Mouse (Mus musculus) adrenal gland, adult 18-20 months (tissue): ENCODE data around the gene Fkbp8. TPM values are rescaled to one million over a fixed set of nuclear protein-coding genes. Genes with fewer than 3 reads are reported as not detected.

Experiments used
- DNase-seq, 2 experiments: peaks; one replicate each; pipeline ENCODE4 v3.0.0; 2021 to 2022; ENCODE audit warnings: low spot score in 2 of 2
- total RNA-seq, 2 experiments: library from RNA; stranded (reverse); gene quantifications; 1 replicate in 1 of 2; 2 replicates in 1 of 2; pipeline ENCODE4 v1.2.3; 2021

Gene Fkbp8
- total RNA-seq, 2 experiments from 2014 or later: 257 to 332 TPM

DNA sequence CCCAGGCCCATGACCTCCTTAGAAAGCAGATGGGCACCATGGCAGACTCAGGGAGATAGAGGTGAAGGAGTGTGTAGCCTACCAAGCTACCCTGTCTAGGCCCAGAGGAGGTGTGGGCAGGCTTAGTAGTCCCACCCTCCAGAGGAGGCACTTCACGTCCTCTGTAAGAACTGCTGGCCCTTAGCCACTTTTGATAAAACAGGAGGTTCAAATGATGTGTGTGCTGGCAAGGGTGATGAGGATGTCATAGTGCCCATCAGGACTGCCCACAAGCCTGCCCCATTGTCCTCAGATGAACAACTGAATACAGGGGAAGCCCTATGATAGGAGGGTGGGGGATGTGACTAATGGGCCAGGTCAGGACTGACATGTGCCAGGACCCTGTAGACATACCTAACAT lies 25.3 kb downstream of the Fkbp8 start:
- no peak for DNase-seq

DNA sequence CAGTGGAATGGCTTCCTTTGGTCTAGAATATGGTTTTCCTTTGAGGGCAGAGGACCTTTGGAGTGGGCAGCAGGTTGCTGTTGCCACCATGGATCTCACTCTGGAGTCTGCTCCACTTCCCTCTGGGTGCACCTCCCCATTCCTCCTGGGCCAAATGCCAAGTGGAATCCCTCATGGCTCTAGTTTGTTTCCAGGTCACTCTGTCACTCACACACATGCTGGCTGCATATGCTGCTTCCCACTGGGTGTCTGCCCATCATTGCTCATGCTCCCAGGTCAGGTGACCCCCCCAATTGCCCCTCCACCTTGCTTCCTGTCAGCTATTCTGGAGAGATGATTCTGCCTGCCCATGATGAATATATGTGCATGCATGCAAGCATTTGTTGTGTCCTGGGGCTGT lies 26.2 kb downstream of the Fkbp8 start:
- DNase-seq: peak in 1 of 2 experiments; percentile 45

- no peak for DNase-seq
These were observed 27.7 kb downstream of the Fkbp8 start for GRCm38 (mm10) chr8:70555079-70555747.

DNA sequence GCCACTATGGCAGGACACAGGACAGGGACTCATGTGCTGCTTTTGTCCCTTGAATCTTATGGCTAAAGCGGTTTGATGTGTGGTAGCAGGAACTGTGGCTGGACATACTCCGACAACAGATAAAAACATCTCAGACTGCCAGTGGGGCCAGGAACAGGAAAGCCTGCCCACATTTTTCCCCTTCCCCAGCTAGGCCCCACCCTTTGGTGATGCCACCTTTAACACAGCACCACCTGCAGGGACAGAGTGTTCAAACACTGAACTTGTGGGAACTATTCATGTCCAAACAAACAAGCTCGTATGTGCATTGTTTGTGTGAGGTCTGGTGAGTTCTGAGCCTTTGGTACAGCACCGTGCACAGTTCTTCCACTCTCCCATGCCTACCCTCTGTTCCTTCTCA lies 30.8 kb downstream of the Fkbp8 start:
- DNase-seq: no peak

GRCm38 (mm10) chr8:70558983-70559382 lies 31.5 kb downstream of the Fkbp8 start:
- no peak for DNase-seq

DNA sequence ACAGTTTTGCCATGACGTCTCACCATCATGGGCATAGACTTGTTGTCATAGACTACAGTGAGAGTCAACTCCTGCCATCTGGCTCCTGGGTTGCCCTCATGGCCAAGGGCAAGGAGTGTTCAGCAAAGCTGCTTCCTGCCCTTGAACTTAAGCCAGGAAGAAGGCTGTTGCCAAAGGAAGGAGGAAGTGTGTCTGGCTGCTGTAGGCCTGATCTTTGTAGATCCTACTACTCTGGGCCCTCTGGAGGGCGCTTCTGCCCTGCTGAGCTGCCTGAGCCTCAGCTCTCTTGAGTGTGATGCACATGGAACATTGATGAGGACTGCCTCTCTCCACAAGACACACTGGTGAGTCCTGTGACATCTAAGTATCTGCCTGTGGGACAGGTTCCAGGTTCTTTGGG lies 32.6 kb downstream of the Fkbp8 start:
- DNase-seq: peak in 1 of 2 experiments; percentile 48

DNA sequence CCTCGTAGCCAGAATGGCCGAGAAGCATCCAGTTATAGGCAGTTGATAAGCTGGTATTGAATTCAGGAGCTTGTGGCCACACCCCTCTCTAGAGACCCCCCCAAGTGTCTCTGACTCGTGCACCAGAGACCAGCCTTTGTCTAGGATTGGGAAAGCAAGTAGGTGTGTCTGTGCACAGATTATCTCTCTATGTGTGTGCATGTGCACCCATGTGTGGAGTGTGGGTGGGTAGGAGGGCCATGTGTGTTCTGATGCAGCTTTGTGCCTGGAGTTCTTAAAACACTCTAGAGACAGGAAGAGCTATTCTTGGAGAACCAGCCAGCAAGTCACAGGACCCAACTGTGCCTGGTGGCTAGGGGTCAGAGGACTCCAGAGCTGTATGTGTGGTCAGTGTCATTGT lies 33.0 kb downstream of the Fkbp8 start:
- DNase-seq: no peak

GRCm38 (mm10) chr8:70561357-70561756 lies 33.8 kb downstream of the Fkbp8 start:
- DNase-seq: no peak

- DNase-seq: no peak
These were observed 34.4 kb downstream of the Fkbp8 start for GRCm38 (mm10) chr8:70561809-70562535.

DNA sequence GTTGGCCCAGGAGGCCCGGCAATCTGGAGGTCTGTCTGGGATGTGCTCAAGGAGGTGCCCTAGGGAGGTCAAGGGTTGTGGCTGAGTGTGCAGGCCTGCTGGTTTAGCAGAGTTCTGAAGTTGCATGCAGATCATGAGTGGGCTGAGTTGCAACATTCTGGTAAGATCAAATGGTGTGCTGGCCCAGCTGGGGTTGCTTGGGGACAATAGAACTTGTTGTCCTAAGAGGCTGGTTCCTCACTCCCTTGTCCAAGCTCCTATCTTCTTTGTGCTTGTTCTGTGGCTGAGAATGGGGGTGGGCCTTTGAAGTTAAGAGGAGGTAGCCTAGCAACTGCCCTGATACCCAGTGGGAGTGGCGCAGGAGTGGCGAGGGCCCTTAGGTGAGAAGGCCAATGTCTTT lies 35.3 kb downstream of the Fkbp8 start:
- DNase-seq: no peak

DNA sequence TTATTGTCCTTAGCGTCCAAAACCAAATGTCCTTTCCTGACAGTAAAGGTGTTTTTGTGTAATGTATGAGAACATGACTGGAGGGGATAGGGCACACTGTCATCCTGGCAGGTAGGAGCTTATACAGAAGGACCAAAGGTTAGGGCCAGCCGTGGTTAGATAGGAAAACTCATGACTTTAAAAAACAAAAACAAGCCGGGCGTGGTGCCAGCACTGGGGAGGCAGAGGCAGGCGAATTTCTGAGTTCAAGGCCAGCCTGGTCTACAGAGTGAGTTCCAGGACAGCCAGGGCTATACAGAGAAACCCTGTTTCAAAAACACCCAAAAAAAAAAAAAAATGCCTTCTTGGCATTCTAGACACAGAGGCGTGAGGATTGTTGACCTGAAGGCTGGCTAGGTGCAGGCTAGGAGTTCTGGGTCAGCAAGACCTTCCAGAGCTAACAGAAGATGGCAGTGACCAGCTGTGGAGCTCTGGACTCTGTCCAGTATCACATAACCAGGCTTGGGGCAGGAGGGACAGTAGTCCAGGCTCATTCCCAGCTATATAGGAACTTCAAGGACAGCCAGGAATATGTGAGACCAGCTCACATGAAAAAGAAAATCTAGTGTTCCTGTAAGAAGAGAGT lies 36.4 kb downstream of the Fkbp8 start:
- DNase-seq: no peak

- DNase-seq: no peak
These were observed 37.2 kb downstream of the Fkbp8 start for GRCm38 (mm10) chr8:70564696-70565235.

GRCm38 (mm10) chr8:70565561-70565960 lies 38.0 kb downstream of the Fkbp8 start:
- no peak for DNase-seq

- DNase-seq: no peak
These were observed 42.8 kb downstream of the Fkbp8 start for GRCm38 (mm10) chr8:70570360-70570759.

DNA sequence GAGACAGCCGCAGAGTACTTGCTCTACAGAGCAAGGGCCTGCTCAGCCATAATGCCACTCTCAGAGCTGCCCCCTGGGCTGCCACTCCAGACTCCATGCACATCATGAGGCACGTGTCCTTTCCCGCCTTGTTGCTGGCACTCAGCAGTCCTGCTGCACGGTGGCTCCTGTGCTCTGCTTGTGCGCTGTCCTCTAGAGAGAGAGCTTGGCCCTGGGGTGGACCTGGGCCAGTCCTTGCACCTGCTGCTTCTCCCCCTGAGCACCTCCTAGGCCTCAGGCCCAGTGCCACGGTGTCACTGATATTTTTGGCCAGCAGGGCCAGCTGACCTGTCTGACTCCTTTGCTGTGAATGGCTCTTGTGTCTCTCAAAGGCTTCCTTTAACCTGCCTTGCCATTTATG lies 43.5 kb downstream of the Fkbp8 start:
- DNase-seq: no peak

GRCm38 (mm10) chr8:70574302-70574701 lies 46.8 kb downstream of the Fkbp8 start:
- DNase-seq: no peak

DNA sequence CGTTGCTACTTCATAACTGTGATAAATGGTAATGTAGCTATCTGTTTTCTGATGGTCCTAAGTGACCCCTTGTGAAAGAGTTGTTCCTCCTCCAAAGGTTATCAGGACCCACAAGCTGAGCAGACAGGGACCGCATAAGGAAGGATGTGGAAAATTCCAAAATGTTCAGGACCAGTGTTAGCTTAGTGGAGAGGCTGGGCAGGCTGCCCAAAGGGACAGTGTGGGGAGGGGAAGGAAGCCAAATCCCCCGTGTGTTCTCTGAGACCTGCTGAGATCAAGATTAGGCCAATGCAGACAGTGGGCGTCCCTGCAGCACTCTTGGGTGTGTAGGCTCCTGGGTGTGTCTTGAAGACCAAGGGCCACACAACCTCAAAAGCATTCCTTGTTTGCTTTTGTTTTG lies 47.4 kb downstream of the Fkbp8 start:
- peak in 1 of 2 experiments; percentile 68 for DNase-seq

- DNase-seq: no peak
These were observed 49.7 kb downstream of the Fkbp8 start for GRCm38 (mm10) chr8:70577207-70577606.

DNA sequence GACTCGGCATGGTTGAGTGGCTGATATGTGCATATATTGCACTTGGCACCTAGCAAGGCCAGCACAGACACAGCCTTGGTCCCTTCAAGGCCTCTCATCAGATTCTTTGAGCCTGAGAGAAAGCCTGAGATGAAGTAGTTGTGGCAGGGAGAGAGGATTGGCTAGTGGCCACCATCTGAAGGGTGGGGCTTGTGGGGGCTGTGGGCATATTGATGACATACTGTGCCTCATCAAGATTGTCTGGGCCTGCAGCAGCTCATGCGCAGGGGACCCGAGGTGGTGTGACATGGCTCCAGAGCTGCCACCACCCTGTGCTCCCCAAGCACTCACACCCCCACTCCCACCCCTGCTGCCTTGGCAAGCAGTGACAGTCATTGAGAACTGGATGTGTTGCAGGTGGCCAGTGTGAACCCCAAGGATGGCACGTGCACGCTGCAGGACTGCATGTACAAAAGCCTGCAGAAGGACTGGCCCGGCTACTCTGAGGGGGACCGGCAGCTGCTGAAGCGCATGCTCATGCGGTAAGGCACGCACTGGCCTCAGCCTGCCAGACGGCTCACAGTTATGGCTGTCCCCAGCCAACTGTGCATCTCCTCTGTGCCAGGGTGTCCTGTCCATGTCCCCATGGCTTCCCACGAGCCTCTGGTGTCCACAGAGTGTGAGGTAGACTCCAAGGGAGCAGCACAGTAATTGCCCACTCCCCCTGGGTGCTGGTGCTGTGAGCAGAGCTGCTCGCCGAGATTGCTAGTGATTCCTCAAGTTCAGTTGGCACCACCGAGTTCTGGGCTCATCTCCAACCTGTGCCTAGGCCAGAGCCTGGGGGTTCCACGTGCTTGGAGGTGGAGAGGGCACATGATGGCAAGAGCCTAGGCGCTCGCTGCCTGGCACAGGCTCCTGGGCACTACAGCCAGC lies 56.2 kb downstream of the Fkbp8 start:
- no peak for DNase-seq

DNA sequence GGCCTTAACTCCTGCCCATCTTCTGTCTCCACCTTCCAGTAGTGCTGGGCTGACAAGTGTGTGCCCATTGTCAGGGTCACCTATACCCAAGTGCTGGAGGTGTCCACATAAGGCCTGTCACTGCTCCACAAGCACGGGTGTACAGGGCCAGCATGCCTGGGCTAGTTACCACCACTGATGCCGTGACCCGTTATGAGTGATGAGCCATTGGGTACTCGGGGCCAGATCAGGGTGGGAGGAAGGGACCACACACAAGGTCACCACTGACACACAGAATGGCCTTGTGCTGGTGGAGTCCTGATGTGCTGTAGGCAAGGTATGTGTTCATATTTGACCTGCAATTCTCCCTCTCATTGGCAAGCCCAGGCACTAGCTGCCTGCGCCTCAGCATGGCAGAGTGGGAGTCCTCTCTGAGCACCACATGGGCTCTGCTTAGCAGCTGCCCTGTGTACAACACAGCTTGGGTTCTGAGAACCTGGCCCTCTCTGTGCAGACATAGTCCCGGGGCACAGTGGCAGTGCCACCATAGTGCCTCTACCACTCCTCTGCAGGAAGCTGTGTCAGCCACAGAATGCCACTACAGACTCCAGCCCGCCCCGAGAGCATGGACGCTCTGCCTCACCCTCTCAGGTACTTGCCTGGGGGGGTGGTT lies 57.2 kb downstream of the Fkbp8 start:
- no peak for DNase-seq
